Mouse (Mus musculus): ENCODE data around the gene Mknk1.

GRCm38 (mm10) chr4:115848990-115849677 lies 10.1 kb downstream of the Mknk1 start:
- no peak for TF ChIP-seq CTCF (conservative IDR thresholded peaks at IDR 0.05; ENCODE audit: low read length)
- TF ChIP-seq POU5F1 (IDR thresholded peaks at IDR 0.05; ENCODE audit: borderline replicate concordance, low read length), result no peak
